Mouse (Mus musculus) common myeloid progenitor, adult 5-6 weeks (primary cell): Measurements from ENCODE around the gene Plcb2. TPM values are rescaled to one million over a fixed set of nuclear protein-coding genes. Genes with fewer than 3 reads are reported as not detected.
A peak's percentile ranks its signal among the peaks of the same experiment; 100 is the strongest.

ENCODE experiments used
- ATAC-seq: replicated peaks from 2 replicates; pipeline ENCODE4 v1.8.0; 2016; ENCODE audit warnings: low read depth, mild to moderate bottlenecking, moderate TSS enrichment, inconsistent platforms; ENCODE audit not compliant: poor library complexity, severe bottlenecking
- total RNA-seq: library from RNA; stranded (forward); fragments of 200-1000, 187-1606 nt; gene quantifications from 2 replicates; pipeline ENCODE4 v1.2.3, GENCODE M21; 2017

Gene Plcb2
- total RNA-seq, 1 experiment from 2014 or later = 42.0 TPM

DNA sequence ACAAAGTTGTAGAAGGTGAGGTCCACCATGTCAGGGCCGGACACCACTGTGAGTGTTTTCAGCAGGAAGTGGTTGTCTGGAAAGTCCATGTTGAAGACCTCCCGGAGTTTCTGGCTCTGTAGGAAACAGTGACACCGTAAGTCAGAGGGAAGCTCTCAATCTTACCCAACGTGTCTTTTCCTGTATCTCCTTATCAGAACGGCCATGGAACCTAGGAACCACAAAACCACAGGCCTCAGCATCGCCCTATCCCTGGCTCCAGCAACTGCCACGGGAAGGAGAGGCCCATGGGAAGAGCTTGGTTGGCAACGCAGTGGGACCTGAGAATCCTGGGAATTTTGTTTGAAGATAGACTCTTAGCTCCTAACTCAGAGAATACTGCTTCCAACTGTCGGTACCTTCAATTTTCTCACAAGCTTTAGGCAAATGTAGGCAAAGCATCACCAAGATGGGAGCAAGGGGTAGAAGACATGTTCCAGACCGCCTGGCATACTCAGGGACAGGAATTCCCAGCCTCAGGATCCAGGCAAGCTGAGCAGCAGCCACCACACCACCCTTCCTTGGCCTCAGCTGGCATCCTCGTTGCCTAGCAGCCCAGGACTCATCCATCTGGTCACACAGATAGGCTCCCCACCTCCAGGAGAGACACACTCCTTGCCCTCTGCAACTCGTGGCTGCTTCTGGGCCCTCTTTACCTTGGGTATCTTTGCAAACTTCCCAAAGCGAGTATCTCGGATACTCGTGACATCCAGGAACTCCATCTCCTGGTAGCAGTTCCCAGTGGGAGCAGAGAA lies 4.3 kb downstream of the Plcb2 start:
- ATAC-seq = peak; percentile 41

DNA sequence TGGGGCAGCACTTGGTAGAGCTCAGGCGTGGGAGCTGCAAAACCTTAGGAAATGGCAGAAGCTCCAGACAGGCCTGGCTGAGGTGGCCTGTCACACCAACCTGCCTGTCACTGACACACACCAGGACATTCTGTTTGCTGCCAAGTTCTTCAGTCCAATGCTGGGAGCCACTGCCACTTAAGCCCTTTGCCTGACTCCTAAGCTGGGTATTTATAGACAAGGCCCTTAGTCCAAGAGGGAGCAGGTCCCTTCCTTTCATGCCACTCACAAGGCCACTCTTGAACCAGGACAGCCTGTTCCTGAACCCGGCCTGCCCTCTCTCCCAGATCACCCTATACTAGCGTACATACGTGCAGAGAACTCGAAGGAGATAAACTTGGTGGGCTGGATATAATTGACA lies 11.6 kb downstream of the Plcb2 start:
- ATAC-seq = no peak

DNA sequence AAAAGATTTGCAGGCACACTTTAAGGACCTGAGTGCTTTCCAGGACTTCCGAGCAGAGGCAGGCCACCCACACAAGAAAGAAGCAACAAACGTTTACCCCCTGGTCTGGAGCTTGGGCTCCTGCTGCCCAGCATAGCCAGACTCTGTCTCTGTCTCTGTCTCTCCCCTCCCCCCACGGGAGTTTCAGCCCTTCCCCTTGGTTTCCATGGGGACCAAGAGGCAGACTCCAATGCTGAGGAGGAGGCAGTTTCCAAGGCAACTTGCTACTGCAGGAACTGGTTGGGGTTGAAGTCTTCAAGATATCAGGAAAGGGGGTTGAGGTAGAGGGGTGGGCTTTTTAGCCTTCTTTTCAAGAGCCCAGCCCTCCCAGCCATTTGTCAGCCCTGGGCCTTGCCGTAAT lies 14.0 kb downstream of the Plcb2 start:
- no peak for ATAC-seq

DNA sequence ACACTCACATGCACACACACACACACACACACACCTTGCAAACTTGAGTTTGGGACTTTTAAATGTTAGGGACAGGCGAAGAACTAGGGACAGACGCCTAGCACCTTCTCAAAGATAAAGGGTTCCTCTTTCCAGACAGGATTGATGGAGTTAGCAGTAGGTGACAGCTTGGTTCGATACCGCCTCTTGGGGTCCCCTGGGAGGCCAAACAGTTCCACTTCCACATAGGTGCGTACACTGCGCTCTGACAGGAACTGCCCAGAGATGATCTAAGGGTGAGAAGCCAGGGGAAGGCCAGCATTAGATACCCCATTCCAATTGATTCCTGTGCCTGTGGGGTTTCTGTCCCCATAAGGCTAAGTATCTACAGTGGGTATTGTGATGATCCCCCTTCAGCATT lies 14.6 kb downstream of the Plcb2 start:
- ATAC-seq = no peak

DNA sequence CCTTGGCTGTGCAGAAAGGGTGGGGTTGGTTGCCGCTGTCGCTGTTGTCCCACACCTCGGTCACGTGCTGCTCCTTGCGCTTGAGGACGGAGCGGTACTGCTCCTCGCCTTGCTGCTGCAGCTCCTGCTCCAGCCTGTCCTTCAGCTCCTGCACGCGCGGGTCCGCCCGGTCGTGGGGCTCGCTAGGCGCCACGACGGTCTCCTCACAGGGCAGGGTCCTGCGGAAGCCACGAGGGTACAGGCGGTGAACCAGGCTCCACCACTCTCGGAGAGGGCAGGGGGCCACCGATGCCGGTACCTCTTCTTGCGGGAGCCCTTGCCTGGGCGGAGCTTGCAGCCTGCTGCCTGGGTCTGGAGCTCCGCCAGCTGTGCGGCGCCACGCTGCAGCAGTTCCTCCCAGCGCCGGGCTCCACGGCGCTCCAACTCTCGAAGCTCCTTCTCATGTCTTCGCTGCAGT lies 17.2 kb downstream of the Plcb2 start:
- ATAC-seq = peak; percentile 40

DNA sequence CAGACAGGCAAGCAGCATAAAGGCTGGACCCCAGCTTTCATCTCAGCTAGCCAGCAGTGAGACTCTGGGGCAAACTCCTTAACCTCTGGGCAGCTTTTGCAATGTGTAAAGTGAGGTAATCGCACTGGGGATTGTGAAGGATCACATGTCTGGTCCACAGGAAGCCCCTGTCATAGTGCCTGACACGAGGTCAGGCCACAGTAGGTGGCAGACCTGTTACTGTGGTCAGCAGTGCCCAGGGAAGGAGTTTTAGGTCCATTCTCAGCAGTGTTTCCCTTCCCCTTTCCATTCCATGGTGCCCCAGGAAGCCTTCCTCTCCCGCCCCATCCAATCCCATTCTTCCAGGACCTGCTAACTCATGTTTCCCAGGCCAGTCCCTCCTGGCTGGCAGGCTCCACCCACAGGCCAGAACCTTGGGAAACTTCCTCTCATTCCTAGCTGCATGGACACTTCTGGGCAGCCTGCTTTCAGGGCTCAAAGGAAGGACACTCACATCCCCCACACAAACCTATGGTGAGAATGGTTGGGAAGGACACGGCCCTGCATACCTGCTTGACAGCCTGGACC lies 18.5 kb downstream of the Plcb2 start:
- no peak for ATAC-seq

DNA sequence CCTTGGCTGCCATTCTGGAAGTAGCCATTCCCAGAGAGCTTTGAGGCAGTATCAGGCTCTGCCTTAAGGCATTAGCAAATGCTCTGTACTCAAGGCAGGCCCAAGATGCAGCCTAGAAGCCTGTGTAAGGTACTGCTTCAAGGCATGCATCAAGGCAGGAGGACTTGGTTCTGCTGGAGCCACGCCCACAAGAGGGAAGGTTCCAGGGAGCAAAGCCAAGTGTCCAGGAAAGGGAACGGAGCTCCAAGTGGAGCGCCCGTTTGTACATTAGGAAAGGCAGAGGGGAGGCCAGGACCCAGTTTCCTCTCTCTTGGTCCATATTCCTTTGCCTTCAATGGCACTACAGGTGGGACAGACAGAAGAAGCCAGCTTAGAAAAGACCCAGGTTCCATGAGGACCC lies 19.8 kb downstream of the Plcb2 start:
- ATAC-seq = no peak

DNA sequence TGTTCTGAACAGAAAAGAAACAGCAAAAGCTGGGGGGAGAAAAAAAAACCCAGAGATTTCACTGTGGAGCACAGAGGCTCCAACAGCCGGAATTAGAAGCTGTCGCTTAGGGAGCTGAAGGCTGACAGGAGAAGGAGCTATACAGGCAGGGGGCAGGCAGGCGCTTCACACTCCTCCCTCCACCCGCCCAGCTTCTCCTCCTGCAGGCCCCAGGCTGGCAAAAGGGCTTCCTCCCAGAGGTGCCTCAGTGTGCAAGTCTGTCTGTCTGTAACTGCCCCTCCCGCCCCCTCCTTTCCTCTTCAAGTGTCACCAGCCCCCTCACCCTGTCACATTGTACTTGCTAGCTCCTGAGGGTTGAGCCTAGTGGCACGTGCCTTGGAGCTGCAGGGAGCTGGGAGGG lies 21.8 kb downstream of the Plcb2 start:
- peak; percentile 47 for ATAC-seq

DNA sequence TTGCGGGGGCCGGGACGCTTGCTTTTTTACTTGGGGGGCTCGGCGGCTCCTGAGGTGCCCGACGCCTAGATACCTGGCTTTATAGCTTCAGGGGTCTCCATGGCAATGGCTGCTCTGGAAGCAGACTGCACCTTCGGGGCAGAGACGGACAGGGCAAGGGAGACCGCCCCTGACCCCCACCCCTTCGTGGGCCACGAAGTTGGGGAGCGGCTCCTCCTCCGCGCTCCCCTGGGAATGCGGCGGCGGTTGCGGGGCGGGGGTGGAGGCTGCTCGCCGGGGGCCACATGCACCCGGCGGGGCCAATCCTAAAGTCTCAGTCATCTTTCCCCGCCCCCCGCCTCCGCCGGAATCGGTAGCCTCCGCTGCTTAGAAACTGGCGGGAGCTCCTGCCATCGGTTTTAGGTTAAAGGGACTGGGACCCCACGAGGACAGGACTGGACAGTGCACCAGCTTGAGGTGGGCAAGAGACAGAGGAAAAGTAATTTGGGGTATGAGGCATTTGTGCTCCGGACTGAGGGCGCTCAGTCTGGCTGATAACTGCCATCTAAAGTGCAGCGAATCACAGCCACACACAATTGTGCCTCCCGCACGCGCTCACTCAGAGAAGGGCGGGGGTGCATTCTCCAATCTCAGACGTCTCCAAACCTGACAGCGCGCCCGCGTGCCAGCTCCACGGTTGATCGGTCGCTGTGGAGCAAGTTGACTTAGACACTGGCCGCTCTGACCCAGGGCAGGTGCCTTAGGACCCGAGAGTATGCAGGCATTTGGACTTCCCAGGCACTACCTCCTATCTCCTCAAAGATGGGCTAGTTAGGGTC lies 24.1 kb downstream of the Plcb2 start, which contains the start of gene Ankrd63:
TSS of gene Ankrd63 (minus strand) at position 51 of the 818 bp plus-strand sequence.
- no peak for ATAC-seq

DNA sequence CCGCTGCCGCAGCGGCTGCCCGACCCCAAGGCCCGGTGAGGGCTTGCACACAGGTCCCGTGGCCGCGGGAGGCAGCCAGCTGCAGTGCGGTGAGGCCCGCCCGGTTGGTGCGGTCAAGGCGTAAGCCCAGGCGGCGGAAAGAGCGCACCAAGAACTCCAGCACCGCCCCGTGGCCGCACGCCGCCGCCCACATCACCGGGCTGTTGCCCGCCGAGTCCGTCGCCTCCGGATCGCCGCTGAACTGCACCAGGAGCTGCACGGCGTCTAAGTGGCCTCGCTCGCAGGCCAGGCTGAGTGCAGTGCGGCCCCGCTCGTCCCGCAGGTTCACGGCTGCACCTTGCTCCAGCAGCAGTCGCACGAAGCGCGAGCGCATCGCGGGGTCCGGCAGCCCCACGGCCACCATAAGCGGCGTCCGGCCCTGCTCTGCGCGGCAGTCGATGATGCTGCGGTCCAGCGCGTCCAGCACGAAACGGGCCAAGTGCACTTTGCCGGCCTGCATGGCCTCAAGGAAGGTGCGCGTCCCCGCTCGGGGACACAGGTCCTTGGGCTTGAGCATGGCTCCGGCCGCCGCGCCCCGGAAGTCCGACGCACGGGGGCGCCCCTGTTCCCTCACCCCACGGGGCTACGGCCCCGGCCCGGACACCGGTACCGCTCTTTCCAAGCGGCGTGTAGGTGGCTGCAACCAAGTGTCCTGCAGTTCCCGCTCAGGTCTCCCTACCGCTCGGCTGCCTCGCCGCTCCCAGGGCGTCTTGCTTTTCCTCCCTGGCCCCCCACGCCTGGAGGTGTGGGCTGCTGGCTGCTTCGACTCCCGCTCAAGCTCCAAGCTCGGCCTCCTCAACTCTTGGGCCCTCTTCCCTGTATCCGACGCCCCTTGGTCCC lies 25.1 kb downstream of the Plcb2 start:
- 0 out of 2 replicates have a peak, but pooled peaks have one; percentile 4 for ATAC-seq

DNA sequence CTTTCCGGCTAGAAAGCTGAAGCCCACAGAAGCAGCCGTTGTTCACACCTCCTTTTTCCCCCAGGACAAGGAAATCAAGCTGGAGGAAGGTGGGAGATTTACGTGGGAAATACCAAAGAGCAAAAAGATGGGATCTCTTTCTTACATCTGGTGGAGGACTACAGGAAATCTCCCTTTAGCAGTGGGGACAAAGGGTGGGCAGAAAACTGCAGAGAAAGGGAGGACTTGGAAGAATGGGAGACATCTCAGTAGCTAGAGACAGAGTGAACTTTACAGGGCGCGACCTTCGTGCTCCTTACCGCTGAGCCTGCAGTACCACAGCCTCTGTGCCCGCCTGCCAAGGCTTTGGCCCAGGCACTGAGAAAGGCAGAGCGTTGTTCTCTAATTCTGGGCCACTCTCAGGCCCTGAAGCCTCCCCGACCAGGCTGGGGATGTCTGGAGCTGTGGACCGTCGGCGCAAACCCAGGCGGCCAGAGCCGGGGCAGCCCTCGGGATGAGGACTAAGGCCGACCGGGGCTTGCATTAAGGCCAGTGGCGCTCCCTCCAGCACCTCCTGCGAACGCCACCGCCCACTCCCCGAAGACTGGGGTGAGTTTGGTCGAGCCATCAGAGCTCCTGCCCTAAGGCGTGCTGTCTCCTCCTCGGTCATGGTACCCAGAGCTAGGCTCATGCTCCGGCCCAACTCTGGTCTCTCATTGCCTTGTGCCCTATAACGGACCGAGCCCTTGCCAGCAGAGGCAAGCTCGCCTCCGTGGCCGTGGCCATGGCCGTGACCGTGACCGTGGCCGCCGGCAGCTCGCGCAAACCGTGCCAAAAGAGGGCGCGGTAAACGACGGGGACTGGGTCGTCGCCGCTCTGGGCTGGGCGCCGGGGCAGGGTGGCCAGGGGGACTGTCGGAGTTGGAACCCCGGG lies 26.0 kb downstream of the Plcb2 start:
- ATAC-seq = no peak

DNA sequence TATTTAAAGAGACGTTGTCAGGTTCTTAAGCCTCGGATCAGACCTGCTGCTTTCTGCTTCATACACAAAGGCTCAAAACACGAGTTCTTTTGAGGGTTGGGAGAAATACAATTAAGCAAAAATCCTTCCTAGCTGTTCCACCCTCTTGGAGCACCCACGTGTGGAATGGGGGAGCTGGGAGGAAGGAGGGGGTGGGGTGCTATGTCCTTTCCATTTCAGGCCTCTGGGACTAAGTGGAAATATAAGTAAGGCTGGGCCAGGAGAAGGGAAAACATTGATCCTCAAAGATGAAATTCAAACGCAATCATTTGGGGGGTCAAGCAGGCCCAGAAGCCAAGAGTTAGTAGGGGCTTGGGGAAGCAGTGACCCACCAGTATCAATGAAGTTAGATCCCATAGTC lies 27.1 kb downstream of the Plcb2 start:
- no peak for ATAC-seq

DNA sequence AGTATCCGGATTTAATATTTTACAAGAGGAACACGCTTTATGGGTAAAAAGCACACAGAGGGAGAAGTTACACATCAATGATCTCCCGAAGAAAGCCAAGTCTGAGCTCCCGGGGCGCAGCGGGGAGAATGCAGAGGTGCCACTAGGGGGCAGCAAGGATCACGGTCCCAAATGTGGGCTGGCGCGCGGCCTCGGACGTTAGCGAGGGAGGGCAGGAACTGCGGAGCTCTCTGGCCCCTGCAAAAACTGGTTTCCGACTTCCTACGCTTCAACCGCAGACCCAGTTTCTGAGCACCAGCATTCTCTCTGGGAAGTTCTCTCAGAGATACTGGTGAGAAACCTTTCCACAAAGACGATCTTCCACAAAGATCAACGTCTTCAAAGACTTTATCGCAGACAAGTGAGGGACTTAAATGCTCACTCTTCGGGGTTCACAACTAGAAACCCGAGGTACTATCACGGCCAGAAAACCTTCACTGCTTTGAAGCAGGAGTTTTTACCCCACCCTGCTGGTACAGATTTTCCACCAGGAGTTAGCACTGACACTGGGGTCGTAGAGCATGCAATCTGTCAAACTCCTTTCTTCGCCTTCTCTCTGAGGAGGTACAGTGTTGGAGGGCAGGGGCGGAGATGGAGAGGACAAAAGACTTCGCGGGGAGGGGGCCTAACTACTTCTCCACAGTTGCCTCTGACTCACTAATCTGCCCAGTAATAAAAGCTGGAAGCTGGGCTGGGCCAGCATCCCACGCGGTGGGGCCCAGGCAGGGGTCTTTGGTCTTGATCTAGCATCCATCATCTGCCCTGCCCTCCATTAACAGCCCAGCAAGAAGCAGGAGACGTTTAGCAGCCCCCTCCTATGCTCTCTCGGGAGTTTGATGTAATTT lies 27.8 kb downstream of the Plcb2 start:
- ATAC-seq = peak; percentile 70

DNA sequence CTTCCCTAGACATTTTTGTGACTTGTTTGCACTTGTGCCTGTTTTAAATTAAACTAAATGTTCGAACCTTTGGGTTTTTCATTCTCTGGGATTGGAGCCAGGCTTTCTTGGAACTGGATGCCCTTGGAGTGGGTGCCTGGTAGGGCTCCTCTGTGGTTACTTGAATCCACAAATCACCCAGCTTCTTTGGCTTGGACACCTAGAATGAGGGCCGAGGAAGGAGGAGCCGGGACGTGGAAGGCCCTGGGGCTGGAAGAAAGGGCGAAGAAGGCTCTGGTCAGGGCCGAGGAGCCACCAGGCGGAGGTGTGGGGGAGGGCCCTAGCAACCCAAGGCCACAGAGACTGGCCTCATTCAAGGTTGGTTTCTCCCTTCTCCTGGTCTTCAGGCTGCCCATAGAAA lies 30.3 kb downstream of the Plcb2 start:
- ATAC-seq = no peak

DNA sequence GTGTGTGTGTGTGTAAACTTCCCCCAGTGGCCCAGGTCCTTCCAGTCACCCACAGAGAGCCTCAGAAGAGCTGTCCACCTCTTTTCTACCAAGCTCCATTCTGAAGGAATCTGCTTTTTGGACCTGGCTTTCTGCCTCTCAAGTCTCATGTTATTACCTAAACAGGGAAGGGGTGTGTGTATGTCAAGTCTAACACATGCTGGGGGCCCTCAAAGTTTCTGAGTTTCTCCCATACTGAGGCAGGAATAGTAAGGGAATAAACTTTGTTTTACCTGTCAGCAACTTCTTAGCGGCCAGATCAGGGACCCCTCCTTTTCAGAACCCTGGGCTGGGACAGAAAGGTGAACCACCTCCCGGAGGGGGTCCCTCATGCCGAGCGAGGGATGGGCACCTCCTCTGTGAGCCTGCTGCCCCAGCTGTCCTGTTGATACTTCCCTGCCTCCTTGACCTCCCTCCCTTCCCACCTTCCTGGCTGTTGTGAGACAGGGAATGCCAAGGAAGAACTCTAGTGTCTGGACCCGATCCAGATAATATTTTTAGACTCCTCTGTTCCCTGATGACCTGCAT lies 30.8 kb downstream of the Plcb2 start:
- no peak for ATAC-seq

DNA sequence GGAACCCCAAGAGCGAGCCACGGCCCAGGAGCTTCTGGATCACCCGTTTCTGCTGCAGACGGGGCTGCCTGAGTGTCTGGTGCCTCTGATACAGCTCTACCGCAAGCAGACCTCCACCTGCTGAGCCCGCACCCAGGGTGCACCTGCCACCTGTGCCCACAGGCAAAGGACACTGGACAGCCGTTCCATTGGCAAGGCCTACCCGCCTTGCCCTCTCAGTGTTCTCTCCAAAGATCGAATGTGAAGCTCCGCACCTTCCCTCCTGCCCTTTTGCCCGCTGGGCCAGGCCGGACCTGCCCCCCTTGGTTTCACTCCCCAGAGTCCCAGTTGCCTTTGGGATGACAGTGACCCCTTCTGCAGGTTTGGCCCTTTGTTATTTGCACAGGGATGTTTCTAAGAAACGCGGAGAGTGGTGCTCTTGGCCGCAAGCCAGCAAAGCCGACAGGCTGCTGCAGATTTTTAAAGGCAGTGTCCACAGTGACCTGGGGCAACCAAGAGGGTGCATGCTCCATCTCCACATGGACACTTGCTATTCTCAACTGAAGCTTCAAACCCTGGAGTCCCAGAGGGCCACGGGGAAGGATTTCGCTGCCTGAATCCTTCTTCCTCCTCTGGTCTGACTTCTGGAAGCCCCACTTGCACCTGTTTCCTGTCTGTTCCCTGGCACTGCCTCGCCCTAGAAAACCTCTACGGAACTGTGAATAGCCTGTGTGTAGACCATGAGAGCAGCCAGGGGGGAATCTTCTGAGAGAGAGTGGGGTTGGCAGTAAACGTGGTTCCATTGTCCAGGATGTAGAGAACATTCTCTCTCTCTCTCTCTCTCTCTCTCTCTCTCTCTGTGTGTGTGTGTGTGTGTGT lies 31.6 kb downstream of the Plcb2 start:
- ATAC-seq = peak; percentile 48
